Mouse (Mus musculus) ES-Bruce4 (cell line): ENCODE data around the gene Adnp.

ENCODE experiments used
- CTCF ChIP-seq: IDR thresholded peaks from one replicate; pipeline ENCODE4 v1.8.1; 2011; ENCODE audit warnings: low read depth, low read length
- POLR2A ChIP-seq: IDR thresholded peaks from one replicate; pipeline ENCODE4 v1.8.1; 2011; ENCODE audit warnings: low read length; ENCODE audit not compliant: insufficient read depth

DNA sequence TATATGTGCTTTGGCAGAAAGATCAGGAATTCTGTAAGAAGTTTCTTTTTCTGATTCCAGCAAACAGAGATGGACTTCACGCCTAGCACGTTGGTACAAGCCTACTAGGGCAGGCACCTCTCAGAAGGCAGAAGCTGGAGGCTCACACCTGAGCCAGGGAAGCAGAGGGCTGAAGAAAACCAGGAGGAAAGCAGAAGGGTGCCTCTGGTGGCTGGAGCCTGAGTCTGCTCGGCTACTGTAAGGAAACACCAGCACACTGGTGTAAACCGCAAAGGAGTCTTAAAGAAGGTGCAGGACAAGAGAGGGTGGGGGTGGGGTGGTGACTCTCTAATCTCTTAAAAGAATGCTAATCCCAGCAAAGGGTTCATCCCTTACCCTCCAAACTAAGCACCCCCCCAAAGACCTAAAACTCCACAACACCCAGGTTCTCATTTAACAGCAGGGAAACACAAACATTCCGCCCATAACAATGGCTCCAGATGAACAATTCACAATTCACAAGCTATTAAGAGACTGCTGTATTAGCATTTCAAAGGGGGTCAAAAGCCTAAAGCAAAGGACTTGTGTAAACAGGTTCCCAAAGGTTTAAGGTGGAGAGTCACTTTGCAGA is 7.0 kb upstream of the Adnp start:
- TF ChIP-seq POLR2A (no peak), CTCF (peak; percentile 66)
